Mouse (Mus musculus) spleen, adult 2 months (tissue): ENCODE data around the gene Lrrc8a.

ENCODE experiments used
- CTCF ChIP-seq: fragments of 200-500 bp; IDR thresholded peaks from 2 replicates; pipeline ENCODE4 v1.5.1; 2011; ENCODE audit warnings: mild to moderate bottlenecking, inconsistent platforms; ENCODE audit not compliant: insufficient read depth, insufficient read length, insufficient replicate concordance; ENCODE audit errors: extremely low read depth
- POLR2A ChIP-seq: fragments of 200-500 bp; IDR thresholded peaks from 2 replicates; pipeline ENCODE4 v1.6.1; 2011; ENCODE audit warnings: low read depth, low read length, inconsistent platforms

- TF ChIP-seq CTCF (no peak), POLR2A (no peak)
These were observed 20.4 kb downstream of the Lrrc8a start for GRCm38 (mm10) chr2:30257699-30258460.
